Mouse (Mus musculus): ENCODE data around the gene Ctnna3. TPM values are rescaled to one million over a fixed set of nuclear protein-coding genes. Genes with fewer than 3 reads are reported as not detected.
A peak's percentile ranks its signal among the peaks of the same experiment; 100 is the strongest.
"Not testable (repeated sequence)": the region's sequence is repeated elsewhere in the genome, so short reads cannot be mapped to it uniquely, and the experiment has no call there.

Gene Ctnna3
- polyA plus RNA-seq, 1 experiment from 2014 or later = not detected

DNA sequence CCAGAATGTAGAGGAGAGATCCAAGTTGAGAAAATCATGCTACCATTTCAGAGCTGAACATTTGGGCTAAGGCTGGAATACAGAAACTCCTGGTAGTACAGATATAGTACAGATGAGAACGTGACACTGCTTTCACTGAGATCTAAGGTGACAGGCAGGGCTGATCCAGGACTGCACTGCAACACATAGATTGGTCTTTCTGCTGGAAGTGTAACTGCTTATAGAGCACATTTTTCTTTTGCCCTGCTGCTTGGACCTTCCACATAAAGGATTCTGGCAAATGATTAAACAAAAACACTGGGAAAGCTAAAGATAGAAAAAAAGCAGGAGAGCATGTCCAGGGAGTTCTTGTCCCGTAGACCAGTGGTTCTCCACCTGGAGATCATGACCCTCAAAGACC, 1305.8 kb downstream of the Ctnna3 start:
- no peak for TF ChIP-seq CTCF (IDR thresholded peaks at IDR 0.05)
- no peak for ATAC-seq
- ChIA-PET CTCF (no interaction called here), POLR2A (no interaction called here)
- in situ Hi-C loops (cut with MboI; ENCODE audit: low pct_unique_long_range_greater_than_20kb) = loop anchor here (25.0 kb wide), 1 partner anchor 1148 kb away; no protein-coding TSS in a partner anchor
- no peaks in the 10 kb centered on the region for H3K27me3 ChIP-seq
- DNase-seq (ENCODE audit: low read depth, low spot score) = no peak

DNA sequence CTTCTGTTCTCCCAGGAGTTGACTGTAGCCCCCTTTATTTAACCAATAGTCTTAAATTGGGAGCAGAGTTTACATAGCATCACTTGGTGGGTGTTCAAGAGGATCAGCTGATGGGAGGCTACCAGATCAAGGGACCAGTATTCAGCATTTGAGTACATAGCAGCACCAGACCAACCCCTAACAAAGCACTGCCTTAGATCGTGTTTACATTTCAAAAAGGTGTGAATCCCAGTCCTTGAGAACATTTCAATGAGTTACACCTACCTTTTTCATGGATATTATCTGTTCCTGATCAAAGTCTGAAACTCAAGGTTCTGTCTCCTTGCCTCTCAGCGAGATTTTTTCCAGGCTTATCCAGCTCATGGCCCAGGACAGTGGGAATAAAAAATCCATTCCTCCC, 1306.7 kb downstream of the Ctnna3 start:
- no peak for DNase-seq (ENCODE audit: low read depth, low spot score)
- ATAC-seq = no peak
- no peaks in the 10 kb centered on the region for H3K27me3 ChIP-seq
- in situ Hi-C loops (cut with MboI; ENCODE audit: low pct_unique_long_range_greater_than_20kb) = loop anchor here (25.0 kb wide), 1 partner anchor 1149 kb away; no protein-coding TSS in a partner anchor
- ChIA-PET CTCF (no interaction called here), POLR2A (interaction anchor here (0.6 kb wide), 1 partner anchor 32 kb away, joined by 3 read pairs; no protein-coding TSS in a partner anchor)
- TF ChIP-seq CTCF (IDR thresholded peaks at IDR 0.05) = no peak

DNA sequence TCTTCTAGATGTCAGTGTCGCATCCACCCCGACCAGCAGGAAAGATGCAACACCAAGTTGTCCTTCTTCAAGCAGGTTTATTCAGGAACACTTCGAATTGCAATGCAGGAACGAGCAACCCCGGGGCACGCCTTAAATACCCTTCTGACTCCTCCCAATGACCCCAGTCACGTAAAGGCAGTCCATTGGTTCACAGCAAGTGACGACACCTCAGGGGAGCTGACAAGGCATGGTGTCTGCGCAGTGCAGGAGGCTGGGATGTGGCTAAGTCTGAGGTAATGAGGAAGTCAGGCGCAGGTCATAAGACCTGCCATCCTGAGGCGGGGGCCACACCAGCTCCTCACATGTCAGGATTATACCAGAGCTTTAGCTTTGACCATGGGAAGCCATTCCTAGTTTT, 1311.8 kb downstream of the Ctnna3 start:
- POLR2A ChIA-PET; CTCF ChIA-PET; H3K27me3 ChIP-seq; DNase-seq (ENCODE audit: low read depth, low spot score); ATAC-seq: not testable (repeated sequence)
- in situ Hi-C loops (cut with MboI; ENCODE audit: low pct_unique_long_range_greater_than_20kb) = loop anchor here (25.0 kb wide), 1 partner anchor 1154 kb away; no protein-coding TSS in a partner anchor

DNA sequence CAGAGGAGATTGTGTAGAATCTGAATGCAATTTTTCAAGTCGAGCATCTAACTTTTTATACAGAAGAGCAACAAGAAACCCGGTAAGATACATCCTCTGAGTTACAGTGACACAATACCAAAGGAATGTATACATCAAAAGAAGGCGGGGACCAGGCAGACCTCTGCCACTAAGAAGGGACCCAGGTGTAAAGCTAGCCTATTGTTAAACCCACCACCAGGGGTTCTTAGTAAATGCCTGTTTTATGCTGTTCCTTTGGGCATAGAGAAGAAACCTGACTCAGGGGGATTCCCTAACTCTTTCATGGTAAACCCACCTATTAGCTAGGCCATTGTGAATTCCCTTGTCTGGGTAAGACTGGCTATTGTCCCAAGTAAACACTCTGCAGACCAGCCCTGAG, 1314.2 kb downstream of the Ctnna3 start:
- H3K27me3 ChIP-seq; CTCF ChIA-PET; DNase-seq (ENCODE audit: low read depth, low spot score); POLR2A ChIA-PET; ATAC-seq: not testable (repeated sequence)
- in situ Hi-C loops (cut with MboI; ENCODE audit: low pct_unique_long_range_greater_than_20kb) = loop anchor here (25.0 kb wide), 1 partner anchor 1157 kb away; no protein-coding TSS in a partner anchor

DNA sequence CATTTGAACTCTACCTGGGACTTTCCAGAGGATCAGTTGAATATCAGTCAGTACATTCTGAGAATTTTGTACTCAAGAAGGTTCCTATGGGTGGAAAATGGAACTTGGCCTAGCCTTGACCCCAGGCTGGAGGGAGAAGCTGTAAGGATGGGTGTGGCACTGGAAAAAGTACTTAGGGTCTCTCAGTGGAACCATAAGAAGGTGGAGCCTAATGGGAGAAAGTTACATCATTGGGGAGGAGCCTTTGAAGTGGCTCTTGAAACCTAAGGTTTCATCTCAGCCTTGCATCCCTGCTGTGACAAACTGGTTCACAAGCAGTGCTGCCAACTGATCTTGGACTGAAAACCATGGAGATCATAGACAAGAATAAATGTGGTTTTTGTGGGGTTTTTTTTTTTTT, 1318.8 kb downstream of the Ctnna3 start:
- ChIA-PET CTCF (no interaction called here), POLR2A (no interaction called here)
- DNase-seq (ENCODE audit: low read depth, low spot score) = no peak
- no peaks in the 10 kb centered on the region for H3K27me3 ChIP-seq
- ATAC-seq = no peak
- in situ Hi-C loops (cut with MboI; ENCODE audit: low pct_unique_long_range_greater_than_20kb) = loop anchor here (25.0 kb wide), 1 partner anchor 1161 kb away; no protein-coding TSS in a partner anchor
- TF ChIP-seq CTCF (IDR thresholded peaks at IDR 0.05) = no peak

DNA sequence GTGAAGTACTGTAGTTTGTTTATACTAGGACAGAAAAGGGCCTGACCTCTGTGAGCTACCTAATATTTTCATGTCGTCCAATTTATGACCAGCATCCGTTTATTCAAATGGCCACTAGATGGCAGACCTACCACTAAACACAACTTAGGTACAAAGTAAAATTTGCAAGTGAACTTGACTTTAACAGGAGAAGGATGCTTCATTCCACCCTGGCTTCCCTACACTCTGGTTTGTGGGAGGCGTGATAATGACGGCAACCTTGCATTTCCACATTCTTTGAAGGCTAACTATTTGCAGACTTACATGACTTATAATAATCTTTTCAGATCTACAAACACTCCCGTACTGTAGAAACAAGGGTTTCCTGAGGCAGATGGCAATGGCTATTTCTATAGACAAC, 1320.9 kb downstream of the Ctnna3 start:
- ChIA-PET POLR2A (no interaction called here), CTCF (interaction anchor here (0.6 to 0.8 kb wide), 2 partner anchors 12 kb away, joined by 3 to 4 read pairs; no protein-coding TSS in a partner anchor)
- ATAC-seq (no peak), DNase-seq (ENCODE audit: low read depth, low spot score) (peak; percentile 7)
- in situ Hi-C loops (cut with MboI; ENCODE audit: low pct_unique_long_range_greater_than_20kb) = loop anchor here (10.0 kb wide), 1 partner anchor 1824 kb away; no protein-coding TSS in a partner anchor
- no peaks in the 10 kb centered on the region for H3K27me3 ChIP-seq
- TF ChIP-seq CTCF (IDR thresholded peaks at IDR 0.05) = peak; percentile 64

DNA sequence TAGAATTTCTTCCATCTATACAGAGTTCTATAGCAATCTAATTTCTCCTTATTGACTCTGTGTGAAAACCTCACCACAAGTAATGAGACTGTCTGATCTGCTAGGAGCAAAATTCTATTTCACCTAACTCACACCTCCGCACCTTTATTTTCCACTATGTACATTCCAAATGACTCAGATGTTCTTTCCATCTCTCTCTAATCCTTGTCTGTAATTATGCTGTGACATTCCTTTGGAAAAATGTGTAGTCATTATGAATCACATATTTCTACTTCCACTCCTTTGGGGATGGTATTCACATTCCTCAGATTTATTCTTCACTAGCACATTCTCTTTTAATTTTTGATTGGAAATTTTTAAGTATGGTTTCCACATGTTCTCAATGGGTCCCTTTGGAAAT, 1406.4 kb downstream of the Ctnna3 start:
- no peak for TF ChIP-seq CTCF (IDR thresholded peaks at IDR 0.05)
- H3K27me3 ChIP-seq = no peaks in the 10 kb centered on the region
- ChIA-PET CTCF (interaction anchor here (1.1 kb wide), 1 partner anchor 10 kb away, joined by 3 read pairs; no protein-coding TSS in a partner anchor), POLR2A (no interaction called here)
- in situ Hi-C loops (cut with MboI; ENCODE audit: low pct_unique_long_range_greater_than_20kb) = no loop called here
- ATAC-seq (peak; percentile 83), DNase-seq (ENCODE audit: low read depth, low spot score) (peak; percentile 3)

DNA sequence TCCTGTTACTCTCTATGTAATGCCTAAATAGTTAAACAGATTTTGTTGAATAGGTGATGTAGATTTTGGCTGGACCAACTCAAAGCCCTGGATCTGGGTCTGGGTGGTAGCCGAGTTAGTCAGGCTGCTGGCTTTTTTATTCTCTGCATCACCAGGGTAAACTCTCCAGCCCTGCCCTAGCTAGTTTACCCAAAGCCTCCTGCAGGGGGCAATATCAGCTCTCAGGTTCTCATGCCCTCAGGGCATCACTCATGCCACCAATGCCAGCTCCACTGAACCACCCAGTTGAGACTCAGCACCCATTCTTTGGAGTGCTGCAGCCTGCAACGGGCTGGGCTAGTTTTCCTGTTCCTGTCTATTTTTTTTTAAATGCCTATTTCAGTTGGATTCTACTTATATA, 1431.5 kb downstream of the Ctnna3 start:
- ATAC-seq (peak; percentile 84), DNase-seq (ENCODE audit: low read depth, low spot score) (no peak)
- CTCF ChIA-PET = interaction anchor here (1.3 to 1.4 kb wide), 2 partner anchors 12 to 16 kb away, joined by 3 to 6 read pairs; no protein-coding TSS in a partner anchor
- in situ Hi-C loops (cut with MboI; ENCODE audit: low pct_unique_long_range_greater_than_20kb) = no loop called here
- POLR2A ChIA-PET = no interaction called here
- peak; percentile 63 for TF ChIP-seq CTCF (IDR thresholded peaks at IDR 0.05)
- H3K27me3 ChIP-seq = no peaks in the 10 kb centered on the region

DNA sequence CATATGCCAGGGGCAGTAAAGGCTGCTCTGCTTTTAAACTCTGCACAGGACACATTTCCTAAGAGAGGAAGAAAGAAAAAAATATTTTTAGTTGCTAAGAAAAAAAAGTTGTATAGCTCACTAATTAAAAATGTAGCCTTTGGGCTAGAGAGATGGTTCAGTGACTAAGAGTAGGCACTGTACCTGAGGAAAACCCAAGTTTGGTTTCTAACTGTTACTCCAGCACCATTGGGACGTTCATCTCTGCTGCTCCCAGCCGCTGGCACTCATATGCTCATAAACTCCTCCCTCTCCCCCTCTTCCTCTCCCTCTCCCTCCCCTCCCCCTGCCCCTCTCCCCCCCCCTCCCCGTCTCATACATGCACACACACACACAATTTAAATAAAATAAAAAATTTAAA, 1441.0 kb downstream of the Ctnna3 start:
- in situ Hi-C loops (cut with MboI; ENCODE audit: low pct_unique_long_range_greater_than_20kb) = no loop called here
- no peak for TF ChIP-seq CTCF (IDR thresholded peaks at IDR 0.05)
- H3K27me3 ChIP-seq = no peaks in the 10 kb centered on the region
- no peak for ATAC-seq
- ChIA-PET CTCF (no interaction called here), POLR2A (no interaction called here)
- no peak for DNase-seq (ENCODE audit: low read depth, low spot score)

DNA sequence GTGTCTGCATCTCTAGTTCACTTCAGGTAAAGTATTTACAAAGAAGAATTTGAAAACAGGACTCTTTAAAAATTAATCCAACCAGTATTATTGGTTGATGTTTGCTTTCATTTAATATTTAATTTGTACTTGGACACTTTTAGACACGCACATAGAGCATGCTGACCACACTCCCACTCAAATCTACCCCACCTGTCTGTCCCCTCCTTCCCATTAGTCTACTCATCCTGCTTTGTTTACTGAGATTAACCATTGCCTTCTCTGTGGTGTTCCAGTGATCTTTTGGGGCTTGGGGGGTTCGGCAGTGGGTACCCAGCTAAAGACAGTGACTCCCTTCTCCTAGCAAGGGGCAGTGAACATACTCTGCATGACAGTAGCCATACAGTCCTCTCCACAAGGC, 1446.6 kb downstream of the Ctnna3 start:
- no peak for DNase-seq (ENCODE audit: low read depth, low spot score)
- no peak for TF ChIP-seq CTCF (IDR thresholded peaks at IDR 0.05)
- in situ Hi-C loops (cut with MboI; ENCODE audit: low pct_unique_long_range_greater_than_20kb) = no loop called here
- POLR2A ChIA-PET = interaction anchor here (0.7 kb wide), 1 partner anchor 117 kb away, joined by 3 read pairs; no protein-coding TSS in a partner anchor
- no peak for ATAC-seq
- CTCF ChIA-PET = interaction anchor here (1.2 kb wide), 1 partner anchor 28 kb away, joined by 3 read pairs; no protein-coding TSS in a partner anchor
- no peaks in the 10 kb centered on the region for H3K27me3 ChIP-seq

DNA sequence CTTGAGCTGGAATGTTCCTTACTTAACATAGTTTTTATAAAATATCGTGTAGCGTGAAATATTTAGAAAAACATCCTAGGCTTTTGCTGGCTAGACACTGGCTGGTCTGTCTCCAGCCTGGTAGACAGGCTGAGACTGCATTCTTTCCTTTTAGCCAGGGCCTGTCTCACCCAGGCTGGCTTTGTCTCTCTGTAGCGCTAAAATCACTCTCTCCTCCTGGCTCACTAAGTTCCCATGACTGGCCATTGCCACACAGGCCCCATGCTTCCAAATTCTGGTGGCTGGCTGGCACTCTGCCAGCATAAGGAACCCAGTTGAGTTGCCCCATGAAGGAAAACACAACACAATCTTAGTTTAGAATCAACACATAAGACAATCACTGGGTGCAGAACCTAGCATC, 1450.0 kb downstream of the Ctnna3 start:
- H3K27me3 ChIP-seq = no peaks in the 10 kb centered on the region
- in situ Hi-C loops (cut with MboI; ENCODE audit: low pct_unique_long_range_greater_than_20kb) = no loop called here
- no peak for DNase-seq (ENCODE audit: low read depth, low spot score)
- no peak for TF ChIP-seq CTCF (IDR thresholded peaks at IDR 0.05)
- CTCF ChIA-PET = no interaction called here
- no peak for ATAC-seq
- POLR2A ChIA-PET = no interaction called here

DNA sequence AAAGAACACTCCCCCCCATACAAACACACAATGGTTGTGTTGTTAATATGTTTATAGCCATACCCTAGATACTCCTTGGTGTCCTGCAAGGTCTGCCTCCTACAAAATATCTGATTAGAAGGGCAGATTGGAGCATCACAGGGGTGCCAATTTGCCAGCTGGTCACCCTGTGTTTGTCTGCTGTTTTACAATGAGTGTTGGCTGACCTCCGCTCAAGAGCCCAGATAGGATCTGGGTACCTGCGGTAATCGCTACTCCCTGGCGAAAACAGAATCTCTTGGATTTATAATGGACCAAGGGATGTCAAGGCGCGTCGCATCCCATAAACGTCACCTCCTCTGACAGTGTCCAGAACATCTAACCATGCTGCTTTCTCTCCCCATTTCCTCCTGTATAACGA, 1457.0 kb downstream of the Ctnna3 start:
- in situ Hi-C loops (cut with MboI; ENCODE audit: low pct_unique_long_range_greater_than_20kb) = no loop called here
- no peak for ATAC-seq
- TF ChIP-seq CTCF (IDR thresholded peaks at IDR 0.05) = no peak
- ChIA-PET CTCF (no interaction called here), POLR2A (no interaction called here)
- H3K27me3 ChIP-seq = no peaks in the 10 kb centered on the region
- DNase-seq (ENCODE audit: low read depth, low spot score) = no peak
